Mouse (Mus musculus) CH12.LX (cell line): ENCODE measurements around the gene Hoxb13.

Source experiments
- CTCF ChIP-seq, 2 experiments: IDR thresholded peaks in 1 of 2; conservative IDR thresholded peaks in 1 of 2; 2 replicates each; pipeline ENCODE4 v1.5.1; 2011 to 2012; ENCODE audit warnings: low read depth in 2 of 2, low read length in 2 of 2, improper control_type of control experiment in 1 of 2, inconsistent platforms in 1 of 2, mild to moderate bottlenecking in 1 of 2, moderate library complexity in 1 of 2
- IRF4 ChIP-seq: IDR thresholded peaks from 2 replicates; pipeline ENCODE4 v1.6.1; 2014; ENCODE audit warnings: low read depth, mild to moderate bottlenecking, inconsistent platforms, low read length, improper control_type of control experiment
- KAT2A ChIP-seq: IDR thresholded peaks from 2 replicates; pipeline ENCODE4 v1.6.1; 2012; ENCODE audit warnings: low read length, improper control_type of control experiment, inconsistent platforms; ENCODE audit not compliant: insufficient replicate concordance
- MAFK ChIP-seq: IDR thresholded peaks from 2 replicates; pipeline ENCODE4 v1.6.1; 2011; ENCODE audit warnings: low read length, improper control_type of control experiment; ENCODE audit not compliant: insufficient replicate concordance
- NRF1 ChIP-seq: IDR thresholded peaks from 2 replicates; pipeline ENCODE4 v1.6.1; 2014; ENCODE audit warnings: low read depth, mild to moderate bottlenecking, inconsistent platforms, low read length, improper control_type of control experiment, moderate library complexity
- POLR2A ChIP-seq: IDR thresholded peaks from 2 replicates; pipeline ENCODE4 v1.6.1; 2011; ENCODE audit warnings: low read depth, mild to moderate bottlenecking, improper control_type of control experiment, low read length
- TCF12 ChIP-seq: IDR thresholded peaks from 2 replicates; pipeline ENCODE4 v1.6.1; 2014; ENCODE audit warnings: low read depth, mild to moderate bottlenecking, inconsistent platforms, low read length, improper control_type of control experiment
- USF1 ChIP-seq: IDR thresholded peaks from 2 replicates; pipeline ENCODE4 v1.6.1; 2014; ENCODE audit warnings: low read depth, mild to moderate bottlenecking, inconsistent platforms, low read length, improper control_type of control experiment

DNA sequence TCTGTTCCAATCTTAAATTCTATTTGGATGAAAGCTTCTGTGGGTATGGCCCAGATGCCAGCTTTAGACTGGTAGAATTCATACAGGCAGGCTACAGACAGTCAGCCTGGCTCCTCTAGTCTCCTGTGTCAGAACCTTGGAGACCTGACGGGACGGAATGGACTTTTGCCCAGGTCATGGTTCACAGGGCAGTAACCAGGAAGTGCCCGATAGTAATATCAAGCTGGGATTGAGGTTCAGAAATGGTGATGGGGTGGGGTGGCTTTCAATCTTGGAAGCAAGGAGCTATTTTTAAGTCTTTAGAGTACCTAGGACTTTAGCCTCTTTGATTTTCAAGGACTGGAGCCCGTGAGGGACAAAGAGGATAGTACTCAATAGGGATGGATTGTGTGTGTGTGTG is 6.8 kb upstream of the Hoxb13 start:
- TF ChIP-seq USF1 (no peak), CTCF (conservative IDR thresholded peaks at IDR 0.05 in 1 of 2, IDR thresholded peaks at IDR 0.05 in 1 of 2; ENCODE audit: low read depth in 2 of 2, low read length in 2 of 2) (no peak), KAT2A (no peak), NRF1 (no peak), POLR2A (no peak), TCF12 (no peak), MAFK (no peak), IRF4 (no peak)
